Mouse (Mus musculus) olfactory bulb, adult 2 months (tissue): ENCODE results near the gene Gda.

ENCODE experiments used
- CTCF ChIP-seq: fragments of 200-500 bp; IDR thresholded peaks from 2 replicates; pipeline ENCODE4 v1.5.1; 2012; ENCODE audit warnings: low read depth, mild to moderate bottlenecking, low read length, moderate library complexity; ENCODE audit not compliant: insufficient read depth
- POLR2A ChIP-seq: fragments of 200-500 bp; IDR thresholded peaks from 2 replicates; pipeline ENCODE4 v1.6.1; 2012; ENCODE audit warnings: mild to moderate bottlenecking, low read depth, low read length, moderate library complexity; ENCODE audit not compliant: insufficient read depth

- TF ChIP-seq POLR2A, result no peak
- no peak for TF ChIP-seq CTCF
Measured at GRCm38 (mm10) chr19:21381696-21382095, 91.5 kb downstream of the Gda start.
